Mouse (Mus musculus) forebrain, embryonic 12.5 days (tissue): ENCODE measurements around the gene Slc4a11. TPM values are rescaled to one million over a fixed set of nuclear protein-coding genes. Genes with fewer than 3 reads are reported as not detected.

Source experiments
- ATAC-seq: fragments of 200-750 bp; cut with Nextera tagmentation; 2 replicates; pipeline ENCODE4 v1.8.0; 2017; ENCODE audit warnings: moderate TSS enrichment; ENCODE audit not compliant: low FRiP score
- H3K27ac ChIP-seq: fragments of 300-500 bp; sonication (generic); 2 replicates; pipeline ENCODE4 v1.5.1; 2016; ENCODE audit warnings: mild to moderate bottlenecking
- H3K27me3 ChIP-seq: fragments of 300-500 bp; sonication (generic); 2 replicates; pipeline ENCODE4 v1.6.1; 2016; ENCODE audit warnings: mild to moderate bottlenecking
- H3K36me3 ChIP-seq: fragments of 300-500 bp; sonication (generic); replicated peaks from 2 replicates; pipeline ENCODE4 v1.6.1; 2016; ENCODE audit warnings: mild to moderate bottlenecking
- H3K4me1 ChIP-seq: fragments of 300-500 bp; sonication (generic); 2 replicates; pipeline ENCODE4 v1.6.1; 2016
- H3K4me2 ChIP-seq: fragments of 300-500 bp; sonication (generic); 2 replicates; pipeline ENCODE4 v1.6.1; 2016; ENCODE audit warnings: mild to moderate bottlenecking, moderate library complexity
- H3K4me3 ChIP-seq: fragments of 300-500 bp; sonication (generic); replicated peaks from 2 replicates; pipeline ENCODE4 v1.5.1; 2016; ENCODE audit warnings: mild to moderate bottlenecking
- H3K9ac ChIP-seq: fragments of 300-500 bp; sonication (generic); 2 replicates; pipeline ENCODE4 v1.6.1; 2016; ENCODE audit warnings: mild to moderate bottlenecking
- H3K9me3 ChIP-seq: fragments of 300-500 bp; sonication (generic); 2 replicates; pipeline ENCODE4 v1.6.1; 2016
- WGBS: fragments of 180-500 bp; shearing (Covaris S2); methylation state at CpG from one replicate; pipeline ENCODE4 v1.1.7; 2016; 5-methylcytosine and 5-hydroxymethylcytosine counted together
- polyA plus RNA-seq: library from polyadenylated mRNA; unstranded; fragments of >200 nt; fragmentation: Nextera tagmentation; extraction: Ambion mirVana; gene quantifications from 2 replicates; pipeline ENCODE4 v1.2.1, GENCODE M21; 2016

Gene Slc4a11
- polyA plus RNA-seq, 1 experiment from 2014 or later = 0.82 TPM

DNA sequence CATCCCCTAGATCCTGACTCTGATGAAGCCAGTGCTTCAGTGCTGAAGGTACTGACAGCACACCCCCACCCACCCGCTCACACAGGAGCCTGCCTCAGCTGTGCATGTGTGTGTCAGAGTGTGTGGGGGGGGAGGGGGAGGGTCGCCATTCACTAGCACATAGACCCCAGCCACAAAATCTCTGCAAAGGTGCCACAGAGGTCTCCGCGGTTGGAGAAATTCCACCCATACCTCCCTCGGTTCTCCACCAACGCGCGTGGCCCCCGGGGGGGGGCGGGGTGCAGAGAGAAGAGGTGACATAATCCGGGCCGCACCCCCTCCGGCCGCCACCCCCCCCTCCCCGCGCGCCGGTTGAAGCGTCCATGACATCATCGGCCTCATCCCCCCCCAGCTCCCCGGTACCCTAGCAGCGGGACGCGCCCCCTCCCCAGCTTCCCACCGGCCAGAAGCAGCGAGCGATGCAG lies 55.1 kb downstream of the Slc4a11 start:
- Histone ChIP-seq H3K4me3 (peak overlapping the region; percentile 65), H3K36me3 (no peaks in the 10 kb centered on the region), H3K9ac (peak overlapping the region; percentile 83), H3K4me1 (peaks cover 17% of the 10 kb centered on the region), H3K27ac (peak overlapping the region; percentile 66; the same call in 1 of the 2 replicates), H3K4me2 (peak overlapping the region; percentile 95), H3K9me3 (no peaks in the 10 kb centered on the region), H3K27me3 (peaks cover 33% of the 10 kb centered on the region)
- under 1% methylated on average over 23 of the region's 27 CpGs for WGBS
- peak; percentile 76 for ATAC-seq

DNA sequence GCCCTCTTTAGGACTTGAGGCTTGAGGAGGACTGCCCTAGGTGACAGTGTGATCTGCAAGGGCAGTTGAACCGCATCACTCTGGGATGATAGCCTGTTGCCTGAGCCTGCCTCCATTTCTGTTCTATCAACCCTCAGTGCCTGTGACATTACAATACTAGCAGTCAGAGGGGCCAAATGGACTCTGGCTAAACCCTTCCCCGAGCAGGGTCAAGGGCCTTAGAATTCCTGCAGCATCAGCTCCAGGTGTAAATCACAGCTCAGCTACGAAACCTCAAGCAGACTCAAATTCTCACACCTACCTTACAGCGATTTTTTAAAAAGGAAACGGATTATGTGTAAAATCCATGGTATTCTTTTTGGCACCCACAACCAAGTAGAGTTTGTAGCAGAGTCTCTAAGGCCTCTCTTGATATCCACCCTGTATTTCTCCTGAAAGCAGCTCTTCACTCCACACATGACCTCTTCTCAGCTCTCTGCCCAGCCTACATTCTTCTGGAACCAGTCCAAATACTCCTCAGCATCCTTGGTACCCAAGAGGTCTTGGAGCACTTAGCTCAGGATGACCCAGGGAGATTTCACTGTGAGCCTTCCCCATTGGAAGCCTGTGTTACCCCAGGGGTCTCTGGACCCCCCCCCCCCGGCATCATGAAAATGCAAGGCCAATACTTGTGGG lies 55.8 kb downstream of the Slc4a11 start:
- Histone ChIP-seq H3K36me3 (no peaks in the 10 kb centered on the region), H3K4me3 (peak overlapping the region; percentile 65), H3K4me1 (peaks cover 17% of the 10 kb centered on the region), H3K9me3 (no peaks in the 10 kb centered on the region), H3K27me3 (peaks cover 40% of the 10 kb centered on the region), H3K9ac (no peak overlapping the region), H3K27ac (no peak overlapping the region), H3K4me2 (peak overlapping the region; percentile 95)
- WGBS = 72% methylated on average over 6 of the region's 6 CpGs
- no peak for ATAC-seq

DNA sequence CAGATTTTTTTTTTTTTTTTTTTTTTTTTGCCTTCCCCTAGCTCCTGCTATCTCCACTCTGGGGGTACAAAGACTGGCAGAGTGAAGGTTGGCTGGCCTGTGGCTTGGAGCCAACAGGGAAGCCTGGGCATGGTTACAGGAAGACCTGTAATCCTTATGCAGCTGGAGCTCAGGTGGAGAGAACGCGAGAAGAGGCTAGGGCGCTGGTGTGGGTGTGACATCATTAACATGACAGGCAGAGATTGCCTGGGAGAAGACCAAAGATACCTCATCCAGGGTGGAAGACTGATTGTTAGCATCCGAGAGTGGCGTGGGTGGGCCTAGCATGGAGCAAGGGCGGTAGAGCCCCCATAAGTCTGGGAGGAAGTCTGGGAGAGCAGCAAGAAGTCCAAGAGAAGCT lies 58.0 kb downstream of the Slc4a11 start:
- H3K4me3 ChIP-seq = no peak overlapping the region
- H3K4me2 ChIP-seq = no peak overlapping the region
- H3K36me3 ChIP-seq = no peaks in the 10 kb centered on the region
- ATAC-seq = no peak
- no peaks in the 10 kb centered on the region for H3K9me3 ChIP-seq
- H3K9ac ChIP-seq = no peak overlapping the region
- peaks cover 62% of the 10 kb centered on the region for H3K27me3 ChIP-seq
- WGBS = 82% methylated on average over 6 of the region's 6 CpGs
- no peak overlapping the region for H3K27ac ChIP-seq
- H3K4me1 ChIP-seq = peaks cover 36% of the 10 kb centered on the region

DNA sequence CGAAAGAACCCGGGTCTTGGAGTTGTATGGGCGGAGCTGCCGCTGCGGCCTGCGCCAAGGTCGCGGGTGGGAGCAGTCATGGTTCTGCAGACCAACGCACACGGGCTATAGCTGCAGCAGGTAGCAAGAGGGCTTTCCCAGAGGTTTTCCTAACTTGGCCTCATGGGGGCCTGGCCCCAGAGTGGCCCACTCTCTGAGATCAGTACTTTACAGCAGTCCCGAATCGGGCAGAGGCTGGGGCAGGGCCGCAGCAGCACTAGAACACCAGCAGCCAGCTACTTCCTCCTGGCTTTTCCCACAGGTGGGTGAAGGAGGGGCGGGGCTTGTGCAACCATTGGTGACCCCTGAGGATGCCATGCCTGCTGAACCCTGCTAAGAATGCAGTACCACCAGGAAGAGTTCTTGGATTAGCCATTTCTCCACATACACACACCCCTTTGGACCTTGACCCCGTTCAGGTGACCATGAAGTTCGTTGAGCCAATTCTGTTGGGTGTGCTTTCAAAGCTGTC lies 59.2 kb downstream of the Slc4a11 start:
- no peak overlapping the region for H3K4me3 ChIP-seq
- no peak overlapping the region for H3K27ac ChIP-seq
- H3K27me3 ChIP-seq = peaks cover 74% of the 10 kb centered on the region
- no peak overlapping the region for H3K4me2 ChIP-seq
- H3K4me1 ChIP-seq = peaks cover 46% of the 10 kb centered on the region
- no peaks in the 10 kb centered on the region for H3K9me3 ChIP-seq
- WGBS = 34% methylated on average over 16 of the region's 16 CpGs
- ATAC-seq = no peak
- H3K36me3 ChIP-seq = no peaks in the 10 kb centered on the region
- no peak overlapping the region for H3K9ac ChIP-seq

DNA sequence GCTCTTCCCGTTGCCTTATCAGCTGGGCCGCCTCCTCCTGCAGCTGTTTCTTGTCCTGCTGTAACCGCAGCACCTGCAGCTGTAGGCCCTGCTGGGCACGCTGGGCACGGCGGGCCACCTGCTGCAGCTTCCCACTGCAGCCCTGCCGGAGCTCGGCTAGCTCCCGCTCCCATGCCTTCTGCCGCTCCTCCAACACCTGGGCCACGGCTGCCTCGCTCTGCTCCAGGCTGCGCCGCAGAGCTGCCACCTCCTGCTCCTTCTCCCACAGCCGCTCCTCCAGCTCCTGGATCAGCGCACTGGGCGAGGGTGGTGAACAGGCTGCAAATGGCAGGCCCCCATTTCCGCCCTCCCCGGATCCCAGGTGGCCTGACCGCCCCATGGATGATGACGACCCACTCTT lies 61.5 kb downstream of the Slc4a11 start:
- H3K4me1 ChIP-seq = peaks cover 40% of the 10 kb centered on the region
- H3K4me3 ChIP-seq = no peak overlapping the region
- ATAC-seq = no peak
- H3K36me3 ChIP-seq = no peaks in the 10 kb centered on the region
- H3K27ac ChIP-seq = no peak overlapping the region
- no peak overlapping the region; the same call in 1 of the 2 replicates for H3K9ac ChIP-seq
- WGBS = 19% methylated on average over 21 of the region's 21 CpGs
- peak overlapping the region; percentile 59; the same call in 1 of the 2 replicates for H3K4me2 ChIP-seq
- H3K9me3 ChIP-seq = no peaks in the 10 kb centered on the region
- H3K27me3 ChIP-seq = peaks cover 72% of the 10 kb centered on the region

DNA sequence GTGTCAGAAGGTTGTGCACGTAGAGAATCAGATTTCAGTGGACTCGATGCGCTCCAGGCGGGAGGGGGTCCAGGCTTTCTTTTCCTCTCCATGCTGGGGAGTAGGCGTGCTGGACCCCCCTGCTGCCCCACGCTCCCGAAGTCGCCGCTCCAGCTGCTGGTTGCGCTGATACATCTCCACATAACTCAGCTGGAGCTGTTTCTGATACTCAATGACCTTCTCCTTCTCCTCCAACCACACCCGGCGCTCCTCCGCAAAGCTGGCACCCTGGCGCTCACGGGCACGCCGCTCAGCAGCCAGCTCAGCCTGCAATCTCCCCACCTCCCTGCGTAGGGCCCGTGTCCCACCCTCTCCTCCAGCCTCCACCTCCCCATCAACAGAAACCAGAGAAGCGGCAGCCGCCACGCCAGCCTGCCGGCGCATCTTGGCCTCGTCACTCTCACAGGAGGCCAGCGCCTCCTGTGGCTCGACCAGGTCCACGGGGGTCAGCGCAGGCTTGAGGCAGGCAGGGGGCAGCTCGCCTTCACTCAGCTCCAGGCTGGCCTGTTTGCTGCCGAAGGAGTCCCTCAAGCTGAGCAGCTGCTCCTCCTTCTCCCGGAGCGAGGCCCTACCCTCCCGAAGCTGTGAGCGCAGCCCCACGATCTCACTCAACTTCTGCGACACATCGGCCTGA lies 62.4 kb downstream of the Slc4a11 start:
- H3K9ac ChIP-seq = peak overlapping the region; percentile 36; the same call in 1 of the 2 replicates
- H3K27me3 ChIP-seq = peaks cover 67% of the 10 kb centered on the region
- peak; percentile 52 for ATAC-seq
- H3K9me3 ChIP-seq = no peaks in the 10 kb centered on the region
- H3K4me1 ChIP-seq = peaks cover 43% of the 10 kb centered on the region
- H3K4me3 ChIP-seq = peak overlapping the region; percentile 23
- no peak overlapping the region for H3K27ac ChIP-seq
- WGBS = 3% methylated on average over 38 of the region's 38 CpGs
- peak overlapping the region; percentile 59 for H3K4me2 ChIP-seq
- no peaks in the 10 kb centered on the region for H3K36me3 ChIP-seq

Other genes starting within 250 kb of the Slc4a11 start
- gene Ptpra, start 247.2 kb downstream of the Slc4a11 start, polyA plus RNA-seq = 130 and 138 TPM in 2 replicates
- gene Mrps26, start 133.8 kb downstream of the Slc4a11 start, polyA plus RNA-seq = 67.0 and 70.9 TPM in 2 replicates
- gene Oxt, start 121.3 kb downstream of the Slc4a11 start, polyA plus RNA-seq = not detected in 2 replicates
- not detected in 2 replicates for gene Avp, start 115.0 kb downstream of the Slc4a11 start, polyA plus RNA-seq
- 16.8 and 19.3 TPM in 2 replicates for gene Fastkd5, start 67.5 kb downstream of the Slc4a11 start, polyA plus RNA-seq
- 13.1 and 16.9 TPM in 2 replicates for gene Ubox5, start 67.5 kb downstream of the Slc4a11 start, polyA plus RNA-seq
- gene Lzts3, start 54.7 kb downstream of the Slc4a11 start, polyA plus RNA-seq = 7.2 and 7.4 TPM in 2 replicates
- gene Ddrgk1, start 32.9 kb downstream of the Slc4a11 start, polyA plus RNA-seq = 47.8 and 49.7 TPM in 2 replicates
- gene Itpa, start 29.9 kb downstream of the Slc4a11 start, polyA plus RNA-seq = 145 and 147 TPM in 2 replicates
- gene 4930402H24Rik, start 208.9 kb upstream of the Slc4a11 start, polyA plus RNA-seq = 78.6 and 79.5 TPM in 2 replicates
- 11.8 and 11.9 TPM in 2 replicates for gene Atrn, start 209.0 kb upstream of the Slc4a11 start, polyA plus RNA-seq